Mouse (Mus musculus) ZHBTc4 (cell line): ENCODE measurements around the gene Ctdsp2.
A peak's percentile ranks its signal among the peaks of the same experiment; 100 is the strongest.

ENCODE experiments used
- DNase-seq: peaks from one replicate; pipeline ENCODE4 v3.0.0-alpha.2; 2011; ENCODE audit warnings: low read depth, low spot score

Gene Ctdsp2

GRCm38 (mm10) chr10:126990313-126991056 is 12.0 kb downstream of the Ctdsp2 start:
- peak; percentile 94 for DNase-seq

DNA sequence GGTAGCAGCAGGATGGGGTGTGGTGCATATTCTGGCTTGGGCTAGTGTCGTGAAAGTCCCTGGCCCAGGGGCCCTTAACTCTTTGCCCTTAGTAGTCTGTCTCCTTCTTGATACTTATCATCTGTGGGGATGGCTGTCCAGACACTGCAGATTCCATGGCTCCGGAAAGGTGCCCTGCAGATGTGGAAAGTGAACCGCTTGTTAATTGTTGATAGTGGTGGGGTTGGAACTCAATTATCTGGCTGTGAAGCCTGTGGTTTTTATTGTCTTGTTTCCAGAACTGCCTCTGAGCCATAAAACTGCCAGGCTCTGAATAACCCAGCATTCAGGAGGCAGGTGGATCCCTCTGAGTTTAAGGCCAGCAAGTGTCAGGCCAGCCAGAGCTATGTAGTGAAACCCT is 13.2 kb downstream of the Ctdsp2 start:
- DNase-seq = no peak

DNA sequence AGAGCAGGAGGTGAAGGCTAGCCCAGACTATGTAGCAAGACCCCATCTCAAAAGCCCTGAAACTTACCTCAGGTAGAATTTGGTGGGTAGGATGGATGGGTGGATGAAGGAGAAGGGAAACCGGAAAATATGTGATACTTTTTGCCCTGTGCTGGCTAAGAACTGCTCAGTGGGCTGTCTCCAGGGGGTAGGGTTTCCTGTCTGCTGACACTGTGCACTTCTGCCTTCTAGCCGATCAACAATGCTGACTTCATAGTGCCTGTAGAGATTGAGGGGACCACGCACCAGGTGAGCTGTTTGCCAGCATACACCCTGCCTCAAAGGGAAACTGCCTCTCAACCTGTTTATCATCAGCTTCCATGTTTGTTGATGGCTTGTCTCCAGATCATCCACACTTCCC is 15.1 kb downstream of the Ctdsp2 start:
- DNase-seq = no peak

GRCm38 (mm10) chr10:126997340-126998113 is 19.0 kb downstream of the Ctdsp2 start:
- no peak for DNase-seq

GRCm38 (mm10) chr10:127000529-127000928 is 22.0 kb downstream of the Ctdsp2 start, which contains the start of gene Avil:
Avil (plus strand) TSS chr10:127000709.
- DNase-seq = no peak

GRCm38 (mm10) chr10:127001297-127001696 is 22.8 kb downstream of the Ctdsp2 start:
- no peak for DNase-seq

DNA sequence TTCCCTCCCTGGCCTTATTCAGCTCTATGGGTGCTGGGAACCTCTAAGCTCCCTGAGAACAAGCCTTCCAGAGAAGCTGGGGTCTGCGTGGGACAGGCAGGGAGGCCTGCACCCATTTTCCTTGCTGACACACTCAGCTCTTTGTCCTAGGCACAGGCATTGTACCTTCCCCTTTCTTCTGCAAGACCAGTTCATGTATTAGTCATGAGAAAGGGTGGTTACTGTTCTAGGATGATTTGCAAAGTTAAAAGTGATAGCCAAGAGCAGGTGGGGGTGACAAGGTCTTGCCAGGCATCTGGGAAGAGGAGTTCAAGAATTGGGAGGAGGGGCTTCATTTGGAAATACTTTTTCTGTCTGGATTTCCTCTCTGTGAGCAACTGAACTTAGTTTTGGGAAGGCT is 23.5 kb downstream of the Ctdsp2 start:
- DNase-seq = no peak

- no peak for DNase-seq
Observed at GRCm38 (mm10) chr10:127002765-127003164, 24.2 kb downstream of the Ctdsp2 start.

GRCm38 (mm10) chr10:127003334-127003733 is 24.8 kb downstream of the Ctdsp2 start:
- DNase-seq = no peak

DNA sequence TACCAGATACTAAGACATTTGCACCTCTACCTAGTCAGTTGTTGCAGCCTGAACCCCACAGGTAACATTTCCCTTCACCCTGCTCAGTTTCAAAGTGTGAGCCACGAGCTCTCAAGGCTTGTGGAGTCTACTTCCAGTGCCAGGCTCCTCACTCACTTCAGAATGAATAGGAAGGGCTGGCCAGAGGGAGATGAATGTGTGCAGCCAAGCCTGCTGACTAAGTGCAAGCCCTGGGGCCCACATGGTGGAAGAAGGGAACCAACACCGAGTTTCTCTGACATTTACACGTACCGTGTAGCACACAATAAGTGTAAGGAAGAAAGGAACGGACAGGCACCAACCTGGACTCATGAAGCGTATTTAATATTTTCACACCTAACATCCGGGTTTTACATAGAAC is 25.3 kb downstream of the Ctdsp2 start:
- DNase-seq = no peak

GRCm38 (mm10) chr10:127016488-127016887 is 38.0 kb downstream of the Ctdsp2 start:
- peak; percentile 82 for DNase-seq

DNA sequence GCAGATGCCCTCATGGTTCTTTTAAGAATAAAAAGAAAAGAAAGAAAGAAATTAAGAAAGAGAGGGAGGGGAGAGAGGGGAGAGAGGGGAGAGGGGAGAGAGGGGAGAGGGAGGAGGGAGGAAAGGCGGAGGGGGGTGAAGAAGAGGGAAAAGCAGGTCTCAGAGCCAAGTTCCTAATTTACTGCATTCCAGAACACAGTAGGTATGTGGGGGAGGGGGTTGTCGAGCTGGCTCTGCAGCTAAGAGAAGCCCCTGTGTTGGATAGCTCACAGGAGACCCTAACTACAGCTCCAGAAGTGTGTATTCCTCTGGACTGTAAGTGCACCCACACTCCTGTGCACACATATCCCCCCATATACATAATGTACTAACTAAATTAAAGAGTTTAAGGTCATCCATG is 38.6 kb downstream of the Ctdsp2 start:
- DNase-seq = no peak

DNA sequence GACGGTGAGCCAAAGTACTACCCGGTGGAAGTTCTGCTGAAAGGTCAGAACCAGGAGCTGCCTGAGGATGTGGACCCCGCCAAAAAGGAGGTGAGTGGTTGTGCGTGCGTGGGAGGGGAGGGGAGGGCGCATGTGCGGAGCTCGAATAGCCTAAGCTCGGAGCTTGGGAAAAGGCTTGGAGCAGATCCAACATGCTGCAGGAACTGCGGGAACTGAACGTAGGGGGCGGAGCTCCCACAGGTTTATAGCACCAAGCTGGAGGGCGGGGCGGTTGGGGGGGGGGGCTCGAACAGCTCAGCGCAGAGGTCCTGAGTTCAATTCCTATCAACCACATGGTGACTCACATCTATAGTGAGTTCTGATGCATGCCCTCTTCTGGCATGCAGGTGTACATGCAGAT is 39.9 kb downstream of the Ctdsp2 start:
- DNase-seq = peak; percentile 61

- DNase-seq = peak; percentile 96
Observed at GRCm38 (mm10) chr10:127030336-127031296, 52.1 kb downstream of the Ctdsp2 start, which contains the start of gene Tsfm. Tsfm (minus strand) TSS chr10:127030840.

GRCm38 (mm10) chr10:127033301-127033741 is 54.8 kb downstream of the Ctdsp2 start:
- DNase-seq = no peak

DNA sequence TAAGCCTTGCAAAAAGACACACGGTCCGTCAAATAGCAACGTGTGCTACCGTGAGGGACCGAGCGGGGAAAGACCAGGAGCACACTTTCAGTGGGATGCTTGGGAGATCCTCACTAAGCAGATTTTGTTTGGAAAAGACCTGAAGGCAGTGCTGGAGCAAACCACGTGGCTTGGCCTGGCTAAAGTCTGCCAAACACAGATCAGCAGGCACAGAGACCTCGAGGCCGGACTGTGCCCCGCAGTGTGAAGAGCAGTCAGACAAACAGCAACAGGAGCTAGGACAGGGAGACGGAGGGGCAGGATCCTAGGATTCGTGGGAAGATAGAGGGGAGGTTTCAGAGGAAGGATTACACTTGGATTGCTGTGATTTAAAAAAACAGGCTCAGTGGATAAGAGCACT is 57.8 kb downstream of the Ctdsp2 start:
- DNase-seq = no peak

DNA sequence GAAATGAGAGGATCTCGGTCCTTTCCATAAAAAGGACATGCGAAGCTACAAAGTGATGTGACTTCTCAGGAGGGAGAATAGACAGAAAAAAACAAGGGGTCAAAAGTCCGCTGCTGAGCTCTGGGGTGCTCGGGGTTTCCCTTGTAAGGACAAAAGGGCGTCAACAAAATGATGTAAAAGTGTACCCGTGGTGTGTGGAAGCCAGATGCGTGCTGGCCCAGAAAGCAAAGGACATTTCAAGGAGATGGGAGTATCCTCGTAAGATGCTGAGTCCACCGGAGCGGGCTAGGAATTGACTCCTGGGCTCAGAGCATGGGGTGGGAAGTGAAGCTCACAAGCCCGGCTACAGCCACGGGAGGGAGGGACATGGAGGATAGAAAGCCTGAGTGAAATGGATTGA is 59.1 kb downstream of the Ctdsp2 start:
- DNase-seq = peak; percentile 34

GRCm38 (mm10) chr10:127040569-127041214 is 62.2 kb downstream of the Ctdsp2 start:
- DNase-seq = no peak

DNA sequence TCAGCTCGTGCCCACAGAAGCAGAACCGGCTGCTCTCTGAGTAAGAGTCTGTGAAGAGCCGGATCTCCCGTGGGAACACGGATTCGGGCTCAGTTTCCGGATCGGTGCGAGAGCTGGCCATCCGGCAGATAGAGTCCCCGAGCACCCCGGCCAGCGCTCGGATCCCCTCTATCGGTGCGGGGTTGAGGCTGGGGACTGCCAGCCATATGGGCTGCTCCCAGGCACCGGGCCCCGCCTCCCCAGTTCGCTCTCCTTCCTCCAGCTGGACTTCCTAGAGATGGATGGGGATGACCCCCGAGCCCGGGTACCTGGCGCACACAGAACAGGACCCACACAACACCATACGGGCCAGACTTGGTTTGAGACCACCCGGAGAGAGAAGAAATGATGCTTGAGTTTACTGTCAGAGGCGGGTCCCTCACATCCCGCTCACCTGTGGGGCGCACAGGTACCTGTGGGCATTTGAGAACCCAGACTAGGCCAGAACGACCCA is 62.8 kb downstream of the Ctdsp2 start, which contains the start of the genes Mettl1 and Eef1akmt3:
Gene Mettl1, plus strand, starts transcription at position 141 of the 493 bp plus-strand sequence.
Gene Eef1akmt3, minus strand, starts transcription at position 240 of the 493 bp plus-strand sequence.
- peak; percentile 38 for DNase-seq

GRCm38 (mm10) chr10:127041774-127042338 is 63.3 kb downstream of the Ctdsp2 start:
- peak; percentile 96 for DNase-seq
